Mouse (Mus musculus): ENCODE data around the gene Dnah17. TPM values are rescaled to one million over a fixed set of nuclear protein-coding genes. Genes with fewer than 3 reads are reported as not detected.

Gene Dnah17
- polyA plus RNA-seq, 1 experiment from 2014 or later, result 0.15 TPM

GRCm38 (mm10) chr11:118158753-118159152 is 28.3 kb upstream of the Dnah17 start:
- 57% methylated on average over 4 of the region's 4 CpGs for WGBS
- no peaks in the 10 kb centered on the region for H3K9me3 ChIP-seq

DNA sequence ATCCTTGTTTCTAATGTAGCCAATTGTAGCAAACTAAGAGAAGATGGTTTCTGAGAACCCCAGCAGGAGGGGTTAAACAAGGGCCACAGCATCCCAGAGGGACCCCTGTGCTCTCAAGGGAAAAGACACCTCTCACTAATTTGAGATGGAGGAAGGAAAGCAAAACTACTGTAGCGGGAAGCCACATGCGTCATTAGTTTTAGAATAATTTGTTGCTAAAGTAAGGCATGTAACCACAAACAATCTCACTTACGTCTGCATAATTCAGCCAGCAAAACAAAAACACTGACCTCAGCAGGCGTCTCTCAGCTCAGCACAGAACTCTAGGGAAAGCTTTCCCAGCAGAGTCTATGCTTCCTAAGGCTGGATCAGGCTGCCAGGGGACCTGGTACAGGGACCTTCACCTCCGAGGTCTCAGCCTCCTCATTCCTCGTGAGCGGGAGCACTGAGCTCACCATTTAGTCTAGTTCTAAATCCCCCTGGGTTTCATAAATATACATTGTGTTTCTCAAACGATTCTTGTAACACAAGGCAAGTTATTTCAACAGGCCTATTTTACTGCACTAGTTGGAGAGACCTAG is 26.1 kb upstream of the Dnah17 start:
- ATAC-seq (ENCODE audit: insufficient read depth, low FRiP score, low read depth), result no peak
- H3K9ac ChIP-seq, result no peak overlapping the region
- 0 out of 2 replicates have a peak overlapping the region, but pooled peaks have one; percentile 6 for H3K27ac ChIP-seq
- H3K4me1 ChIP-seq, result no peaks in the 10 kb centered on the region
- no peaks in the 10 kb centered on the region for H3K27me3 ChIP-seq (replicated peaks)
- no peak overlapping the region for H3K4me2 ChIP-seq
- no peak overlapping the region for H3K4me3 ChIP-seq (replicated peaks)
- no peaks in the 10 kb centered on the region for H3K36me3 ChIP-seq
- 72% methylated on average over 8 of the region's 8 CpGs for WGBS
- H3K9me3 ChIP-seq, result no peaks in the 10 kb centered on the region

More at GRCm38 (mm10) chr11:118158753-118159152, 28.3 kb upstream of the Dnah17 start:
- Histone ChIP-seq H3K4me3 (replicated peaks) (no peak overlapping the region), H3K36me3 (no peaks in the 10 kb centered on the region), H3K4me2 (no peak overlapping the region), H3K27ac (no peak overlapping the region), H3K27me3 (replicated peaks) (no peaks in the 10 kb centered on the region), H3K9ac (no peak overlapping the region), H3K4me1 (no peaks in the 10 kb centered on the region)
- no peak for ATAC-seq (ENCODE audit: insufficient read depth, low FRiP score, low read depth)

- H3K27ac ChIP-seq, result no peak overlapping the region
- H3K27me3 ChIP-seq (replicated peaks), result no peaks in the 10 kb centered on the region
- no peaks in the 10 kb centered on the region for H3K9me3 ChIP-seq
- ATAC-seq (ENCODE audit: insufficient read depth, low FRiP score, low read depth), result no peak
- H3K36me3 ChIP-seq, result no peaks in the 10 kb centered on the region
- H3K4me1 ChIP-seq, result peaks cover 18% of the 10 kb centered on the region; the same call in 1 of the 2 replicates
- no peak overlapping the region for H3K4me3 ChIP-seq (replicated peaks)
- no peak overlapping the region for H3K4me2 ChIP-seq
- no peak overlapping the region for H3K9ac ChIP-seq
- WGBS, result 79% methylated on average over 4 of the region's 4 CpGs
These were observed 22.5 kb upstream of the Dnah17 start for GRCm38 (mm10) chr11:118152964-118153363.

GRCm38 (mm10) chr11:118151423-118152180 is 21.2 kb upstream of the Dnah17 start:
- Histone ChIP-seq H3K27me3 (replicated peaks) (no peaks in the 10 kb centered on the region), H3K4me1 (peaks cover 18% of the 10 kb centered on the region; the same call in 1 of the 2 replicates), H3K36me3 (no peaks in the 10 kb centered on the region), H3K4me3 (replicated peaks) (no peak overlapping the region), H3K27ac (no peak overlapping the region), H3K4me2 (no peak overlapping the region), H3K9ac (no peak overlapping the region), H3K9me3 (no peaks in the 10 kb centered on the region)
- 73% methylated on average over 5 of the region's 5 CpGs for WGBS
- ATAC-seq (ENCODE audit: insufficient read depth, low FRiP score, low read depth), result no peak

- H3K36me3 ChIP-seq, result no peaks in the 10 kb centered on the region
- no peak overlapping the region for H3K4me3 ChIP-seq (replicated peaks)
- 32% methylated on average over 9 of the region's 9 CpGs for WGBS
- no peak overlapping the region for H3K4me2 ChIP-seq
- peak; percentile 65 for ATAC-seq (ENCODE audit: insufficient read depth, low FRiP score, low read depth)
- no peak overlapping the region for H3K9ac ChIP-seq
- H3K9me3 ChIP-seq, result no peaks in the 10 kb centered on the region
- H3K4me1 ChIP-seq, result peaks cover 18% of the 10 kb centered on the region; the same call in 1 of the 2 replicates
- no peaks in the 10 kb centered on the region for H3K27me3 ChIP-seq (replicated peaks)
- H3K27ac ChIP-seq, result peak overlapping the region; percentile 74
These were observed 19.8 kb upstream of the Dnah17 start for GRCm38 (mm10) chr11:118150115-118150701.

DNA sequence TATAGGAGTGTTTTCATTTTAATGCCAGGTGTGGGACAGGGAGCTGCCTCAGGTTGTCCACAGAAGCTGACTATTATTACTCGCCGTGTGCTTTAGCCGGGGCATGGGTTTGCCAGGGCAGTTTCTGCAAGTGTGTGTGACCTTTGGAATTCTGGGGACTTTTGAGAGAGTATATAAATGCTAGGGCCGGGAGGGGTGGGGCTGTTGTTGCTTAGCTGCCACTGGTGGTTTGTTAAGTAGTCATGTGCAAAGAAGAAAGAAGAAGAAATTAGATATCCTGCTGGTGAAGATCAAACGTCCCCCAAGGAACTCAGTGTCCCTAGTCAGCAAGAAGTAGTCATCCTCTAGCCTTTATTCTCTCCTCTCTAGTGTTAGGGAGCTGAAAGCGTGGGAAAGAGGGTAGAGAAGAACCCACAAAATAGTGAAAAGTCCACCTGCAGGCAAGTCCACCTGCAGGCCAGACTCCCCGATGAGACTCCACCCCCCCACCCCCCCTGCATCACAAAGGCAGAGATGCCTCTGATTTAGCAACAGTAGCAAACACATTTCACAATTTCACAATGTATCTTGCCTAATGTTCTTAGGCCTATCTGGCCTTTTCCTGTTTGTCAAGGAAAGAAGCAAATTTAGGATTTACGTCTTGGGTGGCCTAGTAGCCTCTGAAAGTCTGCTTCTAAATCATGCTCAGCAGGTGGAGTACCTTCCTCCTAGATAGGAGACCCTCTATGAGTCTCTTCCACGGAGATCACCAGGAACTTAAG is 17.6 kb upstream of the Dnah17 start:
- H3K27ac ChIP-seq, result no peak overlapping the region
- H3K4me3 ChIP-seq (replicated peaks), result no peak overlapping the region
- no peaks in the 10 kb centered on the region for H3K27me3 ChIP-seq (replicated peaks)
- no peak overlapping the region for H3K4me2 ChIP-seq
- no peaks in the 10 kb centered on the region for H3K36me3 ChIP-seq
- H3K9ac ChIP-seq, result no peak overlapping the region
- no peaks in the 10 kb centered on the region for H3K9me3 ChIP-seq
- peaks cover 18% of the 10 kb centered on the region; the same call in 1 of the 2 replicates for H3K4me1 ChIP-seq
- 58% methylated on average over 9 of the region's 9 CpGs for WGBS
- no peak for ATAC-seq (ENCODE audit: insufficient read depth, low FRiP score, low read depth)

DNA sequence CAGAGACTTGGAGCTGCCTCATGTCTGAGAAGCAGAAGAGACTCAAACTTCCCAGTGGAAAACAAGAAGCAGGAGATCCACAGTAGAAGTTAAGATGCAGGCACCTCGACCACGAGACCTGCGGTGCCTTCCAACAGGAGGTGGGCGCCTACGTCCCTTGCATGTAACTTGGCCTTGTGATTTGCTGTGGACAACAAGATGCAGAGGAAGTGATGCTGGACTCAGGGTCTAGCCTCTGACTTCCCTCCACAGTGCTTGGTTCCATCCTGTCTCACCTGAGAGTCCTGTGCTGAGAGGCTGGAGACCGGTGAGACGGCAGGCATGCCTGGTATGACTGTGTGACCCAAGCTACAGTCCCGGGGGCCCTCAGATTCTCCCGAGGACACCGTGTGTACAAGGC is 16.0 kb upstream of the Dnah17 start:
- H3K4me1 ChIP-seq, result peaks cover 18% of the 10 kb centered on the region; the same call in 1 of the 2 replicates
- H3K27me3 ChIP-seq (replicated peaks), result no peaks in the 10 kb centered on the region
- no peak overlapping the region for H3K9ac ChIP-seq
- 92% methylated on average over 10 of the region's 10 CpGs for WGBS
- ATAC-seq (ENCODE audit: insufficient read depth, low FRiP score, low read depth), result no peak
- H3K27ac ChIP-seq, result peak overlapping the region; percentile 13; the same call in 1 of the 2 replicates
- no peak overlapping the region for H3K4me3 ChIP-seq (replicated peaks)
- H3K9me3 ChIP-seq, result no peaks in the 10 kb centered on the region
- H3K4me2 ChIP-seq, result peak overlapping the region; percentile 16; the same call in 1 of the 2 replicates
- no peaks in the 10 kb centered on the region for H3K36me3 ChIP-seq

DNA sequence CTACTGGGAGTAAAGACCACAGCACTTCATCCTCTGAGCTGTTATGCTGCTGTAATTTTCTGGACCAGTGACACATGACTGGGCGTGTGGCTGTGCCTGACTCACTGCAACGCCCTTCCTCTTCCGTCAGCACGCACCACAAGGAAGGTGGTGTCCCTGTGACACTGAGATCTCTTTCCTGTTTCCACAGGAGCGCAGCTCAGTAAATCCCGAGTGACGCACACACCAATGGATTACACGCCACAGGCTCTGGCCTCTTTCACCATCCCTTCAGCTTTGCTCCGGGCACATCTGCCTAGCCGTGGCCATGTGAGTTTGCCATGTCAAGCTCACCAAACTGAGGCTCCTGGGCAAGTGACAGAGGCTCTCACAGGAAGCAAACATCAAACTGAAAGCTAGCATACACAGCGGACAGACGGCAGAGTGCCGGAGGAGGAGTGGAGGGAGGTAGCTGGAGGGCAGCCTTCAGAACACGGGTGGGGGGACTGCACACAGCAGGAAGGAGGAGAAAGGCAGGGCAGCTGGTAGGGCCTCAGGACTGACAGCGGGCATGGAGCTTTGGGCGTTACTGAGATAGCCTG is 15.4 kb upstream of the Dnah17 start:
- no peaks in the 10 kb centered on the region for H3K9me3 ChIP-seq
- 0 out of 2 replicates have a peak overlapping the region, but pooled peaks have one; percentile 8 for H3K4me3 ChIP-seq (replicated peaks)
- H3K4me2 ChIP-seq, result peak overlapping the region; percentile 16; the same call in 1 of the 2 replicates
- H3K9ac ChIP-seq, result no peak overlapping the region
- peaks cover 18% of the 10 kb centered on the region; the same call in 1 of the 2 replicates for H3K4me1 ChIP-seq
- WGBS, result 57% methylated on average over 16 of the region's 16 CpGs
- no peaks in the 10 kb centered on the region for H3K36me3 ChIP-seq
- no peaks in the 10 kb centered on the region for H3K27me3 ChIP-seq (replicated peaks)
- H3K27ac ChIP-seq, result peak overlapping the region; percentile 13; the same call in 1 of the 2 replicates
- 0 out of 2 replicates have a peak, but pooled peaks have one; percentile 12 for ATAC-seq (ENCODE audit: insufficient read depth, low FRiP score, low read depth)

- ATAC-seq (ENCODE audit: insufficient read depth, low FRiP score, low read depth), result no peak
- no peak overlapping the region for H3K9ac ChIP-seq
- no peaks in the 10 kb centered on the region for H3K27me3 ChIP-seq (replicated peaks)
These were observed 14.7 kb upstream of the Dnah17 start for GRCm38 (mm10) chr11:118145092-118145491.

GRCm38 (mm10) chr11:118143731-118144130 is 13.3 kb upstream of the Dnah17 start:
- Histone ChIP-seq H3K9ac (no peak overlapping the region), H3K36me3 (no peaks in the 10 kb centered on the region), H3K27ac (no peak overlapping the region), H3K27me3 (replicated peaks) (no peaks in the 10 kb centered on the region), H3K4me3 (replicated peaks) (no peak overlapping the region), H3K4me2 (no peak overlapping the region), H3K4me1 (no peaks in the 10 kb centered on the region), H3K9me3 (no peaks in the 10 kb centered on the region)
- 85% methylated on average over 4 of the region's 4 CpGs for WGBS
- no peak for ATAC-seq (ENCODE audit: insufficient read depth, low FRiP score, low read depth)

More at GRCm38 (mm10) chr11:118145092-118145491, 14.7 kb upstream of the Dnah17 start:
- 87% methylated on average over 4 of the region's 4 CpGs for WGBS
- H3K4me2 ChIP-seq, result no peak overlapping the region
- H3K4me1 ChIP-seq, result peaks cover 11% of the 10 kb centered on the region; the same call in 1 of the 2 replicates
- no peak overlapping the region for H3K27ac ChIP-seq
- no peak overlapping the region for H3K4me3 ChIP-seq (replicated peaks)
- no peaks in the 10 kb centered on the region for H3K36me3 ChIP-seq
- no peaks in the 10 kb centered on the region for H3K9me3 ChIP-seq

- Histone ChIP-seq H3K4me1 (no peaks in the 10 kb centered on the region), H3K27me3 (replicated peaks) (no peaks in the 10 kb centered on the region), H3K4me3 (replicated peaks) (no peak overlapping the region), H3K27ac (no peak overlapping the region; the same call in 1 of the 2 replicates), H3K9ac (no peak overlapping the region), H3K4me2 (no peak overlapping the region), H3K36me3 (no peaks in the 10 kb centered on the region), H3K9me3 (no peaks in the 10 kb centered on the region)
- WGBS, result 36% methylated on average over 7 of the region's 7 CpGs
- no peak for ATAC-seq (ENCODE audit: insufficient read depth, low FRiP score, low read depth)
These were observed 12.2 kb upstream of the Dnah17 start for GRCm38 (mm10) chr11:118142547-118143165.
